Mouse (Mus musculus): Measurements from ENCODE around the gene Klhl36. TPM values are rescaled to one million over a fixed set of nuclear protein-coding genes. Genes with fewer than 3 reads are reported as not detected.
"Not testable (repeated sequence)": the region's sequence is repeated elsewhere in the genome, so short reads cannot be mapped to it uniquely, and the experiment has no call there.

Klhl36 gene
- polyA plus RNA-seq, 1 experiment from 2014 or later = 8.6 TPM

DNA sequence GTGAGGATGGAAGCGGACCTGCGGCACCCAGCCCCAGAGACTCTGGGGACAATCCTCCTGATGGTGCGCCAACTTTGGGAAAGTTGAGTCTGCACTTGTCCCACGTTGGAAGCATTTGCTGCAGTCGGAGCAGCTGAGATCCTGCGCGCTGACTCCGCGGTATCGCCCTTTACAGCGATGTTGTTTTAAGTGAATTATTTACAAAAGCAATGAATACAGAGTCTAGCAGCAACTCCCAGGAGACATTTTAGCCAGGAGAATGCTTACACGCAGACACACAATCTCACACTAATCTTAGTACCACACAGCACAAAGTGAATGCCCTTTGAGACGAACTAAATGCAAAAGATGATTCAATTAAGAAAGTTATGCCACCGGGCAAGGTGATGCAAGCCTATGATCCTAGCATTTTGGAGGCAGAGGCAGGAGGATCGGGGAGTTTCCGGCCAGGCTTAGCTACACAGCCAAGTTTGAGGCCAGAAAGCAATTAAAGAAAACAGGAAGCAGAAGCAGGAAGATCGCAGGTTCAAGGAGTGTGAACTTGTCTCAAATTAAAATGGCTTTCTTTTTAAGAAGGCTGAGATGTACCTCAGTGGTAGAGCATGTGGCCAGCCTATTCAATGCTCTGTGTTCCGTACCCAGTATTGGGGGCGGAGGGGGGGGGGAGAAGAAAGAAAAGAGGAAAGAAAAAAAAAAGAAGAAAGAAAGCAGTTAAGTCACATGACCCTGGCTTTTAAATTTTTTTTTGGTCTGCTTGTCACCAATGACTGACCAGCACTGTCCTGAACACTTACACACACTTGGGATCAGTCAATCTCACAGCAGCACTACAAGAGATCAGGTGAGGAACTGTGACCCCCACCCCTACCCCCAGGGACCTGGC is 23.7 kb upstream of the Klhl36 start:
- DNase-seq (ENCODE audit: low spot score) = no peak

DNA sequence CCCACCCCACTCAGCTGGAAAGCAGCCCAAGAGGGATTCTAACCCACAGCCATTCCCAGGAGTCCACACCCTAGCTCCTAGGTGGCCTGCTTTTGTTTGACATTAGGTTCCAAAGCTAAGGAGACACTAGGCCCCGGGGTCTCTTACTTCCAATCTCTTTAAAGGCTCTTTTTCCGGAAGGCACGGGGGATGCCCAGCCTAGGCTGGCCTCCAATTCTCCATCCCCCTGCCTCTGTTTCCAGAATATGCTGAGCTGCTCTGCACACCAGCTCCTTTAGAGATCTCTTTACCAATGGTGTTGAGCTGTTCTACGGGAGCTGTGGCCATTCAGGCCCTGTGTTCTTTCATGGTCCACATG is 23.1 kb upstream of the Klhl36 start:
- Histone ChIP-seq H3K9me3 (ENCODE audit: control insufficient read depth, low read length) (no peaks in the 10 kb centered on the region), H3K27ac (replicated peaks; ENCODE audit: low read depth, low read length) (no peak overlapping the region), H3K4me2 (ENCODE audit: low read depth, low read length) (peak overlapping the region; percentile 97), H3K36me3 (ENCODE audit: control insufficient read depth, insufficient read depth, low read length) (no peaks in the 10 kb centered on the region), H3K9ac (ENCODE audit: low read depth, low read length) (peak overlapping the region; percentile 83), H3K27me3 (replicated peaks; ENCODE audit: control insufficient read depth, insufficient read depth, low read length) (no peaks in the 10 kb centered on the region), H3K4me1 (ENCODE audit: control insufficient read depth, insufficient read depth, low read length) (peaks cover 23% of the 10 kb centered on the region), H3K4me3 (ENCODE audit: low read depth, low read length) (peak overlapping the region; percentile 78)
- 74% methylated on average over 4 of the region's 4 CpGs for WGBS
- DNase-seq (ENCODE audit: low spot score) = no peak
- ATAC-seq (ENCODE audit: low read depth) = no peak

More for the DNA sequence above, 23.7 kb upstream of the Klhl36 start:
- no peaks in the 10 kb centered on the region for H3K36me3 ChIP-seq (ENCODE audit: control insufficient read depth, insufficient read depth, low read length)
- peaks cover 23% of the 10 kb centered on the region for H3K4me1 ChIP-seq (ENCODE audit: control insufficient read depth, insufficient read depth, low read length)
- H3K4me2 ChIP-seq (ENCODE audit: low read depth, low read length) = peak overlapping the region; percentile 97
- H3K27me3 ChIP-seq (replicated peaks; ENCODE audit: control insufficient read depth, insufficient read depth, low read length) = no peaks in the 10 kb centered on the region
- WGBS = 66% methylated on average over 19 of the region's 19 CpGs
- no peak for ATAC-seq (ENCODE audit: low read depth)
- H3K9ac ChIP-seq (ENCODE audit: low read depth, low read length) = peak overlapping the region; percentile 83
- no peaks in the 10 kb centered on the region for H3K9me3 ChIP-seq (ENCODE audit: control insufficient read depth, low read length)
- H3K27ac ChIP-seq (replicated peaks; ENCODE audit: low read depth, low read length) = no peak overlapping the region
- H3K4me3 ChIP-seq (ENCODE audit: low read depth, low read length) = peak overlapping the region; percentile 78

DNA sequence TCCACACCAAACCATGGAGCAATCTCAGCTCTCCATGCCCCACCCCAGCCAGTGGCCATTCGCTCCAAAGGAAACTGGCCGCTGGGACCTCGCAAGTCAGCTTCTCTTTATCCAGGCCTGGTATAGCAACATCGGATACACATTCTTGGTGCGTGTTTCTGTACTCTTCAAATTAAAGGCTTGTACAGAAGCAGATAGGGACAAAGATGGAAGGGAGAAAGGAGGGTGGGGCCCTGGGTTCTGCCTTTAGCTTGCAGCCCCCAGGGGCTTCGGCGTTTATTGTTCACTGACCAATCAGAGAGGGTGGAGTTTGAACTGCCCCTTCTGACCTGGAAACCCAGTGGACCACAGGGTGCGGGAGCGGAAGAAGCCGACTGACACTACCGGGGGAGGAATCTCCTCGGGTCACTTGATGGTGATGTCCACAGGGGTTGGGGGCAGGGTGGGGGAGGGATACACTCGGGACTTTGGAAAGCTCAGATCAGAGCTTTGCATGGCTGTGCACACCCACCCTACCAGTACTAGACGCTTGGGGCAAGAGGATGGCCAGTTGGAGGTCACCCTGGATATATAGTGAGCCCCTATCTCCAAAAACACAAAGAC is 22.5 kb upstream of the Klhl36 start:
- Histone ChIP-seq H3K4me2 (ENCODE audit: low read depth, low read length) (peak overlapping the region; percentile 97), H3K27me3 (replicated peaks; ENCODE audit: control insufficient read depth, insufficient read depth, low read length) (no peaks in the 10 kb centered on the region), H3K4me3 (ENCODE audit: low read depth, low read length) (peak overlapping the region; percentile 78), H3K36me3 (ENCODE audit: control insufficient read depth, insufficient read depth, low read length) (no peaks in the 10 kb centered on the region), H3K9me3 (ENCODE audit: control insufficient read depth, low read length) (no peaks in the 10 kb centered on the region), H3K9ac (ENCODE audit: low read depth, low read length) (peak overlapping the region; percentile 83), H3K4me1 (ENCODE audit: control insufficient read depth, insufficient read depth, low read length) (peaks cover 23% of the 10 kb centered on the region), H3K27ac (replicated peaks; ENCODE audit: low read depth, low read length) (no peak overlapping the region; the same call in none of the 2 replicates)
- 19% methylated on average over 14 of the region's 14 CpGs for WGBS
- ATAC-seq (ENCODE audit: low read depth) (no peak; the same call in 1 of the 2 replicates), DNase-seq (ENCODE audit: low spot score) (no peak)

DNA sequence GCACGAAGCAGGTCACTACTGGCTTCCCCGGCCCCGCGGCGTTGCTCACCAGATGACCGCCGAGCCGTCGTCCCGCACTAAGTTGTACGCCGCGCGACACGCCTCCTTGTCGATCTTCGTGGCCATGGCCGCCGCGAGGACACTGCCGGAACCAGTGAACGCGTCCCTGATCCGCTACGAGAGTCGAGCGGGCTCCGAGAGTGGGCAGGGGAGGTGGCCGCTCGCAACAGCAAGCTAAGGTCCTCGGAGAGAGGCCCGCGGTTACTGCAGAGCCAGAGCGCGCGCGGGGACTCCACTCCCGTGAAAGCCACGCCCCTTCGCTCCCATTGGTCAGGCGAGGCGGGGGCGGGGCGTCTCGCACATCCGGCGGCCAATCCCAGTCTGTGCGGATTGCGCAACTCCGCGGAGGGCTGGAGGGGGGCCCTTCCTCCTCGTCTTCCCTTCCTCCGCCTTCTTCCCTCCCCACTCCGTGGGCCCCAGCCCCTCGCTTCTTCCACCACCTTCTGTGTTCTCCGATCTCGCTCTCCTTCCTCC is 21.7 kb upstream of the Klhl36 start, which contains the start of gene Cotl1:
Gene Cotl1 (minus strand): TSS at position 270 of the 534 bp plus-strand sequence.
- 2% methylated on average over 13 of the region's 57 CpGs for WGBS
- DNase-seq (ENCODE audit: low spot score) = peak; percentile 98
- H3K9ac ChIP-seq (ENCODE audit: low read depth, low read length) = peak within 1 kb of the TSS; percentile 83
- no peaks in the 10 kb centered on the region for H3K9me3 ChIP-seq (ENCODE audit: control insufficient read depth, low read length)
- H3K27ac ChIP-seq (replicated peaks; ENCODE audit: low read depth, low read length) = peak within 1 kb of the TSS; percentile 31
- H3K4me3 ChIP-seq (ENCODE audit: low read depth, low read length) = peak within 1 kb of the TSS; percentile 78
- H3K4me2 ChIP-seq (ENCODE audit: low read depth, low read length) = peak within 1 kb of the TSS; percentile 97
- no peaks in the 10 kb centered on the region for H3K27me3 ChIP-seq (replicated peaks; ENCODE audit: control insufficient read depth, insufficient read depth, low read length)
- H3K4me1 ChIP-seq (ENCODE audit: control insufficient read depth, insufficient read depth, low read length) = peaks cover 23% of the 10 kb centered on the region
- no peaks in the 10 kb centered on the region for H3K36me3 ChIP-seq (ENCODE audit: control insufficient read depth, insufficient read depth, low read length)
- peak; percentile 92 for ATAC-seq (ENCODE audit: low read depth)

DNA sequence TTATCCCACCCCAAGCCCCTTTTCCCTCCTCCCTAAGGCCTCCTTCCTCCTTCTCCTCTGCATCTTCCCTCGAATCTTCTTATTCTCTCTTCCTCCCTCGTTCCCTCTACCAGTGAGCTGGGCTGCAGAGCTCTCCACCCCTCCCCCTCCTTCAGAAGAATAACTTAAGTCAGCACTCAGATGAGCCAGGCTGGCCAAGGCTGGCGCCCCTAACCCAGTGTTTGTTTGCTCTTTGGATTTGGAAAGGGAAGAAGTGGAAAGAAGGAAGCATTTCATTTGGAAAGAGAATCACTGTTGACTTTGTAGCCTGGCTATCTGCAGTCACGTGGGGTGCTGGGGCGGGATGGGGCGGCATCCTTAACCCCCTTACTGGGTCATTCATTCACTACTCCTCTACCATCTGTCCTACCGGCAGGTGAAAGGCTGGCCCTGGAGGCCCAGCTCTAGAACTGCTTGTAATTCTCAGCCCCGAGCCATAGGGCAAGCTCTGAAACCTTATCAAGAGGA is 21.1 kb upstream of the Klhl36 start:
- Histone ChIP-seq H3K27me3 (replicated peaks; ENCODE audit: control insufficient read depth, insufficient read depth, low read length) (no peaks in the 10 kb centered on the region), H3K4me2 (ENCODE audit: low read depth, low read length) (peak overlapping the region; percentile 97), H3K4me3 (ENCODE audit: low read depth, low read length) (peak overlapping the region; percentile 78), H3K36me3 (ENCODE audit: control insufficient read depth, insufficient read depth, low read length) (no peaks in the 10 kb centered on the region), H3K9ac (ENCODE audit: low read depth, low read length) (peak overlapping the region; percentile 50), H3K9me3 (ENCODE audit: control insufficient read depth, low read length) (no peaks in the 10 kb centered on the region), H3K27ac (replicated peaks; ENCODE audit: low read depth, low read length) (peak overlapping the region; percentile 31; the same call in 1 of the 2 replicates), H3K4me1 (ENCODE audit: control insufficient read depth, insufficient read depth, low read length) (peaks cover 23% of the 10 kb centered on the region)
- DNase-seq (ENCODE audit: low spot score) = no peak
- 15% methylated on average over 8 of the region's 8 CpGs for WGBS
- ATAC-seq (ENCODE audit: low read depth) = peak; percentile 15

DNA sequence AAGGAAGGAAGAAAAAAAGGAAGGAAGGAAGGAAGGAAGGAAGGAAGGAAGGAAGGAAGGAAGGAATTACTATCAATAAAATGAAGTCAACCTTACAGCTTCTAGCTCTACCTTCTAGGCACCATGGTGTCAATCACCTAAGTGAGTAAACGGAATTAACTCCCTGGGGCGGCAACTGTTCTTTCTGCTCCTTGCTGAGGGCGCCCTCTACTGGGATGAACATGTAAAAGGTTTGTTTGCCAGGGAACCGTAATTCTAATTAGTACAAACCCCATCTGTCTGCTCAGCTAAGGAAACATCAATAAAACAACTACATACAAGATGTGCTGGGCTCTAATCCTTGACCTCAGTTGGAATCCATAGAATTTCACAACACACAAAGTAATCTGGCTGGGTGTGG is 18.6 kb upstream of the Klhl36 start:
- ATAC-seq (ENCODE audit: low read depth) (no peak), DNase-seq (ENCODE audit: low spot score) (peak; percentile 87)
- WGBS = 2% methylated on average over 4 of the region's 4 CpGs
- Histone ChIP-seq H3K4me1 (ENCODE audit: control insufficient read depth, insufficient read depth, low read length) (peaks cover 17% of the 10 kb centered on the region), H3K27me3 (replicated peaks; ENCODE audit: control insufficient read depth, insufficient read depth, low read length) (no peaks in the 10 kb centered on the region), H3K9me3 (ENCODE audit: control insufficient read depth, low read length) (no peaks in the 10 kb centered on the region), H3K4me3 (ENCODE audit: low read depth, low read length) (no peak overlapping the region), H3K9ac (ENCODE audit: low read depth, low read length) (no peak overlapping the region), H3K27ac (replicated peaks; ENCODE audit: low read depth, low read length) (no peak overlapping the region), H3K4me2 (ENCODE audit: low read depth, low read length) (no peak overlapping the region), H3K36me3 (ENCODE audit: control insufficient read depth, insufficient read depth, low read length) (no peaks in the 10 kb centered on the region)

DNA sequence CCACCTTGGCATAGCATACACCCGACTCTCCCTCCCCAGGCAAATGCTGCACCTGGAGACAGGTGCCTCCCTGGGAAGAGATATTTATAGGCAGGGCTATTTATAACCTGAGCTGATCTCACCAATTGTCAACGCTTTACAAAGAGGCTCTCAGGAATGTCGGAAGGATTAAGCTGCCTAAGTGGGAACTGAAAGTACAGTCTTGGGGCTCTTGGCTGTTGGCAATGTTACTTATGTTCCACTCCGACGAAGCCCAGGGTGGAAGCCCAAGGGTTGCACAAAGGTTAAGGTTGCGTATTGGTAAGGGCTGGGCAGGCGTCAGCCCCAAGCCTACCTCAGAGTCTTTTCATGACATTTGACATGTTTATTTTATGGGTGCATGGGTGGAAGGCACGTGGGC is 17.5 kb upstream of the Klhl36 start:
- Histone ChIP-seq H3K27ac (replicated peaks; ENCODE audit: low read depth, low read length) (no peak overlapping the region), H3K4me2 (ENCODE audit: low read depth, low read length) (no peak overlapping the region), H3K4me3 (ENCODE audit: low read depth, low read length) (no peak overlapping the region), H3K36me3 (ENCODE audit: control insufficient read depth, insufficient read depth, low read length) (no peaks in the 10 kb centered on the region), H3K9ac (ENCODE audit: low read depth, low read length) (no peak overlapping the region), H3K4me1 (ENCODE audit: control insufficient read depth, insufficient read depth, low read length) (peaks cover 8% of the 10 kb centered on the region), H3K27me3 (replicated peaks; ENCODE audit: control insufficient read depth, insufficient read depth, low read length) (no peaks in the 10 kb centered on the region), H3K9me3 (ENCODE audit: control insufficient read depth, low read length) (no peaks in the 10 kb centered on the region; the same call in 1 of the 2 replicates)
- WGBS = 32% methylated on average over 8 of the region's 8 CpGs
- ATAC-seq (ENCODE audit: low read depth) = no peak; the same call in 1 of the 2 replicates
- peak; percentile 69 for DNase-seq (ENCODE audit: low spot score)

DNA sequence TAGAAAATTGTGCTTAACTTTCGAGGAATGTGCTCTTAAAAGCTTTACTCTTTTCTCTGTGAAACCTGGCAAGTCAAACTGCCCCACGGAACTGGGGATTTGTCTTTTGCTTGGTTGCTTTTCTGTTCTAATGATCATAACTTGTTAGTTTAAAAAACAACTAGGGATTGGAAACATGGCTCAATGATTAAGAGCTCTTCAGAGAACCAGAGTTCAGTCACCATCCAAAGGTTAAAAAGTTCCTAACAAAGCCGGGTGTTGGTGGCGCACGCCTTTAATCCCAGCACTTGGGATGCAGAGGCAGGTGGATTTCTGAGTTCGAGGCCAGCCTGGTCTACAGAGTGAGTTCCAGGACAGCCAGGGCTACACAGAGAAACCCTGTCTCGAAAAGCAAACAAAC is 16.3 kb upstream of the Klhl36 start:
- H3K4me1 ChIP-seq (ENCODE audit: control insufficient read depth, insufficient read depth, low read length); H3K9me3 ChIP-seq (ENCODE audit: control insufficient read depth, low read length): not testable (repeated sequence)

More for the DNA sequence above, 16.3 kb upstream of the Klhl36 start:
- H3K27me3 ChIP-seq (replicated peaks; ENCODE audit: control insufficient read depth, insufficient read depth, low read length); H3K27ac ChIP-seq (replicated peaks; ENCODE audit: low read depth, low read length); H3K36me3 ChIP-seq (ENCODE audit: control insufficient read depth, insufficient read depth, low read length); H3K4me2 ChIP-seq (ENCODE audit: low read depth, low read length); DNase-seq (ENCODE audit: low spot score); H3K4me3 ChIP-seq (ENCODE audit: low read depth, low read length); H3K9ac ChIP-seq (ENCODE audit: low read depth, low read length); ATAC-seq (ENCODE audit: low read depth): not testable (repeated sequence)
- WGBS = 80% methylated on average over 7 of the region's 7 CpGs
